In genomic region chr6:52220003-52220864, GRCm38 (mm10) we compare ENCODE assay signal across 13 mouse cellular contexts. TPM values are rescaled to one million over a fixed set of nuclear protein-coding genes. Genes with fewer than 3 reads are reported as not detected.
DNase-seq lines count a peak whose midpoint lies in the region; ATAC-seq lines count a peak whose summit lies in the region.
"Had no signal": no experiment of that assay in that cellular context is flagged by ENCODE, and none has a peak within 500 bp of the region (broad histone marks: within the 10 kb centered on the region; RNA-seq: fewer than 3 reads in every experiment).

No protein-coding gene starts in this region.

- no peak overlapping the region for H3K9ac ChIP-seq in forebrain, embryonic 11.5 days (ENCODE audit: low read length)
- H3K9ac ChIP-seq in kidney, embryonic 15.5 days, result peak overlapping the region; percentile 76
- peak overlapping the region; percentile 100 for H3K9ac ChIP-seq in neural tube, embryonic 13.5 days

- DNase-seq in forebrain, embryonic 11.5 days (ENCODE audit: low spot score), result peak; percentile 64
- DNase-seq in forebrain, embryonic 10.5 days (ENCODE audit: extremely low spot score, low spot score), result no peak
- DNase-seq in ZHBTc4 (ENCODE audit: low read depth, low spot score), result peak; percentile 35
- DNase-seq in gastrocnemius, adult 18-20 months (ENCODE audit: low spot score), result no peak
- DNase-seq in frontal cortex, adult 2 months (ENCODE audit: extremely low spot score in 1 of 2, low spot score in 1 of 2), result no peak
- DNase-seq in spleen, postnatal 14 days (ENCODE audit: low spot score in 2 of 2), result no peak
- DNase-seq: cerebellum, adult 11-12 months; right cerebral cortex, postnatal 25 days had no signal

- peaks cover 9% of the 10 kb centered on the region for H3K4me1 ChIP-seq in forebrain, embryonic 11.5 days (replicated peaks; ENCODE audit: control insufficient read depth, insufficient read depth, low read length)
- H3K4me1 ChIP-seq in forebrain, embryonic 10.5 days, result peaks cover 26% of the 10 kb centered on the region
- peaks cover 47% of the 10 kb centered on the region for H3K4me1 ChIP-seq in kidney, embryonic 15.5 days
- H3K4me1 ChIP-seq in neural tube, embryonic 13.5 days (replicated peaks), result peaks cover 57% of the 10 kb centered on the region

- no peak overlapping the region for H3K27ac ChIP-seq in forebrain, embryonic 11.5 days (ENCODE audit: low read depth, low read length)
- H3K27ac ChIP-seq in forebrain, embryonic 10.5 days, result no peak overlapping the region
- peak overlapping the region; percentile 99 for H3K27ac ChIP-seq in kidney, embryonic 15.5 days
- H3K27ac ChIP-seq in neural tube, embryonic 13.5 days (replicated peaks), result peak overlapping the region; percentile 100

- no peaks in the 10 kb centered on the region for H3K9me3 ChIP-seq in forebrain, embryonic 11.5 days (ENCODE audit: control insufficient read depth, low read length)
- H3K9me3 ChIP-seq in forebrain, embryonic 10.5 days, result no peaks in the 10 kb centered on the region
- H3K9me3 ChIP-seq in kidney, embryonic 15.5 days (replicated peaks), result no peaks in the 10 kb centered on the region
- H3K9me3 ChIP-seq in neural tube, embryonic 13.5 days, result no peaks in the 10 kb centered on the region

- WGBS in forebrain, embryonic 11.5 days, result 13% methylated on average over 32 of the region's 32 CpGs
- 10% methylated on average over 32 of the region's 32 CpGs for WGBS in forebrain, embryonic 10.5 days
- 13% methylated on average over 32 of the region's 32 CpGs for WGBS in kidney, embryonic 15.5 days
- WGBS in neural tube, embryonic 13.5 days, result 4% methylated on average over 32 of the region's 32 CpGs

- H3K36me3 ChIP-seq in forebrain, embryonic 11.5 days (ENCODE audit: control insufficient read depth, insufficient read depth, low read length), result no peaks in the 10 kb centered on the region
- H3K36me3 ChIP-seq in forebrain, embryonic 10.5 days (replicated peaks), result no peaks in the 10 kb centered on the region
- peaks cover 4% of the 10 kb centered on the region; the same call in 1 of the 2 replicates for H3K36me3 ChIP-seq in kidney, embryonic 15.5 days
- H3K36me3 ChIP-seq in neural tube, embryonic 13.5 days, result no peaks in the 10 kb centered on the region

- H3K27me3 ChIP-seq in forebrain, embryonic 11.5 days (ENCODE audit: control insufficient read depth, insufficient read depth, low read length), result peaks cover 100% of the 10 kb centered on the region
- peaks cover 100% of the 10 kb centered on the region for H3K27me3 ChIP-seq in forebrain, embryonic 10.5 days (ENCODE audit: poor library complexity, severe bottlenecking)
- peaks cover 16% of the 10 kb centered on the region; the same call in 1 of the 2 replicates for H3K27me3 ChIP-seq in kidney, embryonic 15.5 days
- H3K27me3 ChIP-seq in neural tube, embryonic 13.5 days, result no peaks in the 10 kb centered on the region

- no peak overlapping the region for H3K4me2 ChIP-seq in forebrain, embryonic 11.5 days (ENCODE audit: low read depth, low read length, severe bottlenecking)
- peak overlapping the region; percentile 92 for H3K4me2 ChIP-seq in kidney, embryonic 15.5 days
- peak overlapping the region; percentile 97 for H3K4me2 ChIP-seq in neural tube, embryonic 13.5 days

- no peak overlapping the region for H3K4me3 ChIP-seq in forebrain, embryonic 11.5 days (ENCODE audit: low read depth, low read length)
- no peak overlapping the region for H3K4me3 ChIP-seq in forebrain, embryonic 10.5 days
- peak overlapping the region; percentile 77 for H3K4me3 ChIP-seq in kidney, embryonic 15.5 days (replicated peaks)
- peak overlapping the region; percentile 96 for H3K4me3 ChIP-seq in neural tube, embryonic 13.5 days

- ATAC-seq in forebrain, embryonic 11.5 days (replicated peaks; ENCODE audit: low FRiP score), result no peak
- no peak for ATAC-seq in kidney, embryonic 15.5 days (replicated peaks; ENCODE audit: low FRiP score)
- no peak for ATAC-seq in neural tube, embryonic 13.5 days (ENCODE audit: low read depth)
- ATAC-seq: forebrain, embryonic 14.5 days had no signal

RNA-seq across cellular contexts. Expression of gene Hoxa7, which starts 1.4 kb away (rescaled TPM):
- polyA plus RNA-seq in forebrain, embryonic 11.5 days (2014; fragmentation: Nextera tagmentation; extraction: Ambion mirVana), result not detected in 2 replicates
- polyA plus RNA-seq in forebrain, embryonic 10.5 days (2016; fragmentation: Nextera tagmentation; extraction: Ambion mirVana), result not detected in 2 replicates
- 26.7 and 27.2 TPM in 2 replicates for polyA plus RNA-seq in kidney, embryonic 15.5 days (2015; fragmentation: Nextera tagmentation; extraction: Ambion mirVana)
- 117 and 125 TPM in 2 replicates for polyA plus RNA-seq in neural tube, embryonic 13.5 days (2015; fragmentation: Nextera tagmentation; extraction: Ambion mirVana)
- total RNA-seq in gastrocnemius, adult 18-20 months (2021), result 1 to 10 TPM; 4.7 to 5.0 TPM
- polyA plus RNA-seq in frontal cortex, adult 2 months (2012; rRNA removed), result 0.17 TPM in 1 of 2 replicates, not detected in the other
- total RNA-seq: layer of hippocampus, adult 8-10 months had no signal
- polyA plus RNA-seq: forebrain, embryonic 14.5 days had no signal

RNA-seq across cellular contexts. Expression of gene Gm28308, which starts 7.1 kb away (rescaled TPM):
- polyA plus RNA-seq in forebrain, embryonic 11.5 days (2014; fragmentation: Nextera tagmentation; extraction: Ambion mirVana), result not detected in 2 replicates
- polyA plus RNA-seq in forebrain, embryonic 10.5 days (2016; fragmentation: Nextera tagmentation; extraction: Ambion mirVana), result not detected in 2 replicates
- 0.92 TPM in 1 of 2 replicates, not detected in the other for polyA plus RNA-seq in kidney, embryonic 15.5 days (2015; fragmentation: Nextera tagmentation; extraction: Ambion mirVana)
- not detected in 2 replicates for polyA plus RNA-seq in neural tube, embryonic 13.5 days (2015; fragmentation: Nextera tagmentation; extraction: Ambion mirVana)
- total RNA-seq in gastrocnemius, adult 18-20 months (2021), result under 1 TPM in 1 of 2 experiments, not detected in 1; 0.39 TPM
- not detected in 2 replicates for polyA plus RNA-seq in frontal cortex, adult 2 months (2012; rRNA removed)
- total RNA-seq: layer of hippocampus, adult 8-10 months had no signal
- polyA plus RNA-seq: forebrain, embryonic 14.5 days; heart, embryonic 14.5 days had no signal

RNA-seq across cellular contexts. Expression of gene Hoxa3, which starts 7.1 kb away (rescaled TPM):
- not detected in 2 replicates for polyA plus RNA-seq in forebrain, embryonic 11.5 days (2014; fragmentation: Nextera tagmentation; extraction: Ambion mirVana)
- not detected in 2 replicates for polyA plus RNA-seq in forebrain, embryonic 10.5 days (2016; fragmentation: Nextera tagmentation; extraction: Ambion mirVana)
- 9.5 and 11.8 TPM in 2 replicates for polyA plus RNA-seq in kidney, embryonic 15.5 days (2015; fragmentation: Nextera tagmentation; extraction: Ambion mirVana)
- polyA plus RNA-seq in neural tube, embryonic 13.5 days (2015; fragmentation: Nextera tagmentation; extraction: Ambion mirVana), result 13.9 and 16.4 TPM in 2 replicates
- total RNA-seq in gastrocnemius, adult 18-20 months (2021), result 1 to 10 TPM; 1.6 to 3.0 TPM
- polyA plus RNA-seq in frontal cortex, adult 2 months (2012; rRNA removed), result not detected in 2 replicates
- total RNA-seq: layer of hippocampus, adult 8-10 months had no signal
- polyA plus RNA-seq: forebrain, embryonic 14.5 days had no signal

RNA-seq across cellular contexts. Expression of gene Hoxa9, which starts 10.7 kb away (rescaled TPM):
- polyA plus RNA-seq in forebrain, embryonic 11.5 days (2014; fragmentation: Nextera tagmentation; extraction: Ambion mirVana), result not detected in 2 replicates
- not detected in 2 replicates for polyA plus RNA-seq in forebrain, embryonic 10.5 days (2016; fragmentation: Nextera tagmentation; extraction: Ambion mirVana)
- polyA plus RNA-seq in kidney, embryonic 15.5 days (2015; fragmentation: Nextera tagmentation; extraction: Ambion mirVana), result 53.4 and 65.1 TPM in 2 replicates
- polyA plus RNA-seq in neural tube, embryonic 13.5 days (2015; fragmentation: Nextera tagmentation; extraction: Ambion mirVana), result 125 and 130 TPM in 2 replicates
- total RNA-seq in gastrocnemius, adult 18-20 months (2021), result 1 to 10 TPM; 7.2 to 7.4 TPM
- not detected in 2 replicates for polyA plus RNA-seq in frontal cortex, adult 2 months (2012; rRNA removed)
- total RNA-seq: layer of hippocampus, adult 8-10 months had no signal
- polyA plus RNA-seq: forebrain, embryonic 14.5 days had no signal

RNA-seq across cellular contexts. Expression of gene Hoxa6, which starts 11.7 kb away (rescaled TPM):
- not detected in 2 replicates for polyA plus RNA-seq in forebrain, embryonic 11.5 days (2014; fragmentation: Nextera tagmentation; extraction: Ambion mirVana)
- polyA plus RNA-seq in forebrain, embryonic 10.5 days (2016; fragmentation: Nextera tagmentation; extraction: Ambion mirVana), result not detected in 2 replicates
- 4.2 and 4.3 TPM in 2 replicates for polyA plus RNA-seq in kidney, embryonic 15.5 days (2015; fragmentation: Nextera tagmentation; extraction: Ambion mirVana)
- 20.3 and 25.8 TPM in 2 replicates for polyA plus RNA-seq in neural tube, embryonic 13.5 days (2015; fragmentation: Nextera tagmentation; extraction: Ambion mirVana)
- total RNA-seq in gastrocnemius, adult 18-20 months (2021), result 1 to 10 TPM; 2.0 to 2.1 TPM
- polyA plus RNA-seq in frontal cortex, adult 2 months (2012; rRNA removed), result not detected in 2 replicates
- total RNA-seq: layer of hippocampus, adult 8-10 months had no signal
- polyA plus RNA-seq: forebrain, embryonic 14.5 days; heart, embryonic 14.5 days had no signal

Comparison
In these comparisons a context has a peak if more than half of its experiments do, and no peak if none do; other contexts are left out.
1. DNase-seq: peak in forebrain, embryonic 11.5 days (single experiment) and ZHBTc4 (single experiment); none in forebrain, embryonic 10.5 days (single experiment), gastrocnemius, adult 18-20 months (single experiment), frontal cortex, adult 2 months (0 of 2) and spleen, postnatal 14 days (0 of 2).
2. H3K27ac ChIP-seq: peak in kidney, embryonic 15.5 days (single experiment) and neural tube, embryonic 13.5 days (single experiment); none in forebrain, embryonic 11.5 days (single experiment) and forebrain, embryonic 10.5 days (single experiment).
3. H3K4me3 ChIP-seq: peak in kidney, embryonic 15.5 days (single experiment) and neural tube, embryonic 13.5 days (single experiment); none in forebrain, embryonic 11.5 days (single experiment) and forebrain, embryonic 10.5 days (single experiment).
4. RNA of gene Hoxa7, which starts 1.4 kb away (polyA plus RNA-seq): 117 to 125 TPM in neural tube, embryonic 13.5 days and 26.7 to 27.2 TPM in kidney, embryonic 15.5 days; not detected in forebrain, embryonic 10.5 days, not detected in forebrain, embryonic 11.5 days and 0.17 TPM in frontal cortex, adult 2 months; every median in the first group is over 10 times any median in the second.
5. RNA of gene Hoxa3, which starts 7.1 kb away (polyA plus RNA-seq): 13.9 to 16.4 TPM in neural tube, embryonic 13.5 days and 9.5 to 11.8 TPM in kidney, embryonic 15.5 days; not detected in forebrain, embryonic 11.5 days, not detected in forebrain, embryonic 10.5 days and not detected in frontal cortex, adult 2 months; every median in the first group is over 10 times any median in the second.